Mouse (Mus musculus) left cerebral cortex, adult 9 months (tissue): ENCODE data around the gene Oxct1.
A peak's percentile ranks its signal among the peaks of the same experiment; 100 is the strongest.

Experiments used
- DNase-seq, 2 experiments: peaks; one replicate each; pipeline ENCODE4 v3.0.0; 2022; ENCODE audit warnings: low spot score in 2 of 2

Oxct1 gene

GRCm38 (mm10) chr15:4028411-4028700 is 2.2 kb downstream of the Oxct1 start:
- no peak for DNase-seq

DNA sequence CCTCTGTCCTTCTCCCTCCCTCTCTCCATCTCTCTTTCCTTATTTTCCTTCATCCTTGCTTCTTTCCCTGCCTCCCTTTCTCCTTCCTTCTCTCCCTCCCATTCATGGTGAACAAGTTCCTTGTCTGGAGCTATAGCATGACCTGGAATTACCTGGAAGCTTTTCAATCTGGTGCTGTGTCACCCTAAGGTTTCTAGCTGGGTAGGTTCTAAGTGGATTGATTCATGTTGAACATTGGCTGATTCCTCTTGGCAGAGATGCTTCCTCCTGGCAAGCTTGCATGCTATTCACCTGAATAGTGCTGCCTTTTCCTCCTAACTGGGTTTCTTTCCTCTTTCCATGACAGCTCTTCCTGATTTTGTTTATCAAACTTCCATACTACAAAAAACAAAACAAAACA is 2.8 kb downstream of the Oxct1 start:
- no peak for DNase-seq

DNA sequence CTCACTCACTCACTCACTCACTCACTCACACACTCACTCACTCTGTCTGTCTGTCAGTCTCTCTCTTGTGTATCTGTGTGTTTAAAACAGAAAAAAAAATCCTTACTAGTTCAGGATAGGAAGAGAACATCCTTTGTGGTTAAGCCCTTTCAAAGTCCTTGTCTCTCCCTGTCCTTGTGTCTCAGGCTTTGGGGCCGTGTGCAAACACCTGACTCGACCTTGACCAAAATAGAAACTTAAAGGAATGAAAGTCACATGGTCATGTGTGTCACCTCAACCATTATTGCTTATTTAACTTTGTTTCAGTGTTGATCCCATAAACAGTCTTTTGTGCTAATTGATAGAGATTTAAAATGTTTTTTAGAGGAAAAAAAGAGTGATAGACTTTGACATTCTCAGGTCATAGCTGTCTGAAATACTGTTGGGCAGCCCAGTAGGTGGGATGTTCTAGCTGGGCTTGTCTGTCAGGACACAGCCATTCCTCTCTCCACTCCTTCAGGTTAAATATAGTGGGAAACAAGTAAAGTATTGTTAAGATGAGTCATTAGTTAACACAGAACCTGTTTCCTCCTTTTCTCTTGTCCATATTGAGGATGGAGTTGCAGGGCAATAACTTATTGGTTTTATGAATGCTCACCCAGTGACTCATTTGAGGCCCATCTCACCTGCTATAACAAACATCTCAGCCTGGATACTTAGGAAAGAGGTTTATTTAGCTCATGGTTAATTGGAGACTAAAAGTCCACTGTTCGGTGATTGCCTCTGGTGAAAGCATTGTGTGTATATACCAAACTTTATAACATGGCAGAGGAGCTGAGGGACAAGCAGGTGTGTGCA is 7.2 kb downstream of the Oxct1 start:
- no peak for DNase-seq

- DNase-seq: no peak
These were observed 16.2 kb downstream of the Oxct1 start for GRCm38 (mm10) chr15:4042423-4042822.

DNA sequence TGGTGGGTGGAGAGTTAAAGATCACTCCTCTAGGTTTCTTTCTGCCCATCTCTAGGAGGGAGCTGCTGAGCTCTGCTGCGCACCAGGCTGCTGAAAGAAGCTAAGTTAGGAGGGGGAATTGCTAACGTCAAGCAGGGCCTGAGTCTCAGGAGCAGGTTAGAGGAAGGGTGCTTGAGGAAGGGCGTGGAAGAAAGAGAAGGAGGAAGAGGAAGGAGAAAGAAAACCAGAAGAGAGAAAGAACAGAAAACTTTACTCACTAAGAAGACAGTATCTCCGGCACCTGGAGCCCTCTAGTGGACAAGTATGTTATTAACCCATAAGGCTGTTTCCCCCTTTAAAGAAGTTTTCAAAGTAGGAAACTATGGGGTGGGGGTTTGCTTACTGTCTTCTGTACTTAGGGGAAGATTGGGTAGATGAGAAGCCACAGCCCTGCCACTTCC is 16.9 kb downstream of the Oxct1 start:
- DNase-seq: no peak

- DNase-seq: peak in 1 of 2 experiments; percentile 47
These were observed 30.4 kb downstream of the Oxct1 start for GRCm38 (mm10) chr15:4056627-4057026.

GRCm38 (mm10) chr15:4063574-4063973 is 37.4 kb downstream of the Oxct1 start:
- peak in 1 of 2 experiments; percentile 52 for DNase-seq

DNA sequence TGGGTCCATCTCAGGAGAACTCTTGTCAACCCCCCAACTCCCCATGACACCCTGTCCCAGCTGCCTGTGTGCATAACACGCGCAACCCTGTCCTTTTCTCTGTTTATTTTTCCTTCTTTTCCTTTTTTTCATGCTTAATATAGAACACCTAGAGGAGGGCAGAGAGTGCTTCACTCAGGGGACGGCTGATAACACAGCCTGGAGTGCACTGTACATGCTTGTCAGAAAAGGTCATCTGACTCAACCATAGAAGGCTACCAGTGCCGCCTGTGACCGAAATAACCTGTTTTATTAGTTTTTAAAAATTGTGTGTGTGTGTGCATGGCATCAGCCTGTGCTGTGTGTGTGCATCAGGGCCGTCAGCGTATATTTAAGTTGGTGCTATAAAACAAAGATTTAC is 37.8 kb downstream of the Oxct1 start:
- DNase-seq: no peak

DNA sequence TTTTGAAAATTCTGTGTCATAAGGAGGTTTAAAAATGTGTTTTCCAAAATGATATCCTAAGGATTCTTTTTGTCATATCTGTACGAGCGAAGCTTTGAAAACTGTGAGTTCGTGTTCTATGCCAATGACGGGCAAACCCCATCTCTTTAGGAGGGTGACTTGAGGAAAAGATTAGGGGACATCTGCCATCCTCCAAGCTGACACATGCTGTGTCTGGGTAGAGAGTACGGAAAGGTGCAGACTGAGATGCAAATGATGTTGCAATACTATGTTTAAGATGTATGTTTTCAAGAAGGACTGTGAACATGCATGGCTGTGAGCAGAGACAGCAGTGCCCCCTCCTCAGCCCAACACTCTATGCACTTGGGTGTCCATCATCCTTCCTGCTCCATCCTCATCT is 38.5 kb downstream of the Oxct1 start:
- no peak for DNase-seq

DNA sequence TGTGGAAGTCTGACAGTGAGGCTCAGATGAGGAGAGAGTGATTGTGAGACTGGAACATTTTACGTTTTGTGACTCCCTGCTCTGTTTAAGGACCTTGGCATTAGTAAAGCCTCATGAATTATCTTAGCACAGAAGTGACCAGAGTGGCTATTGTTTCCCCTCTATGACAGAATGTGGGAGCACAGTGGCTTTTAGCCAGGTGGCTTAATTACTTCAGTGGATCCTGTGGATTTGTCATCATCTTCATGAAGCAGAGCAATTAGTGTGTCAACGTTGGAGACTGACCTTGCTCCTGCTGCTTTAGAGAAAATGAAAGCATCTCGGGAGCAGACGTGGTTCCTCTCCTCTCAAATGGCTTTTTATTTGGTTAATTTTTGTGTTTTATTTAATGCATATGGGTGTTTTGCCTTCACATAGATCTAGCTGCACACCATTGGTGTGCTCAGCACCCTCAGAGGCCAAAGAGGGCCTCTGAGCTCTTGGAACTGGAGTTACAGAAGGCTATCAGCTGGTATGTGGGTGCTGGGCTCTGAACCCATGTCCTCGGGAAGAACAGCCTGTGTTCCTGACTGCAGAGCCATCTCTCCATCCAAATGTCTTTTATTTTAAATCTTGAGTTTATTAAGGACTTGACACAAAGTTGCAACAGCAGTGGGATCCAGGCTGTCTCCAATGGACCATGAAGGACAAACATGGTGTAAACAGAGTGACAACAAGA is 41.2 kb downstream of the Oxct1 start:
- DNase-seq: no peak

DNA sequence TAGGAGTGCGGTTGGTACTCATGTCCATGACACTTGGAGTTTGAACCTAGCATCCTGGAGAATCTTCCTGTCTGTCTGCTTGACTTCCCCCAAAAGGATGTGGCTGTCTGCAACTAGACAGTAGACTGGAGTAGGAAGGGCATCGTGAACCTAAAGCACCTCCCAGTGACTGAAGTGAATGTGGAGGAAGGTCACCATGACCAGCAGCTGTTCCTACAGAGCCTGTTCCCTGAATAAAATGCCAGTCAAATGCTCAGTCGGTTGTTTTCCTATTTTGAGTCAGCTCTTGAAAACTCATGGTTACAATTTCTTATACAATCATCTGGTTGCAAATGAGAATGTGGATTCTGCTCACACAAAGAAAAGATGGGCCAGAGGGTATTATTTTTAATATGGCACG is 51.8 kb downstream of the Oxct1 start:
- DNase-seq: no peak

- DNase-seq: no peak
These were observed 52.6 kb downstream of the Oxct1 start for GRCm38 (mm10) chr15:4078785-4079184.

DNA sequence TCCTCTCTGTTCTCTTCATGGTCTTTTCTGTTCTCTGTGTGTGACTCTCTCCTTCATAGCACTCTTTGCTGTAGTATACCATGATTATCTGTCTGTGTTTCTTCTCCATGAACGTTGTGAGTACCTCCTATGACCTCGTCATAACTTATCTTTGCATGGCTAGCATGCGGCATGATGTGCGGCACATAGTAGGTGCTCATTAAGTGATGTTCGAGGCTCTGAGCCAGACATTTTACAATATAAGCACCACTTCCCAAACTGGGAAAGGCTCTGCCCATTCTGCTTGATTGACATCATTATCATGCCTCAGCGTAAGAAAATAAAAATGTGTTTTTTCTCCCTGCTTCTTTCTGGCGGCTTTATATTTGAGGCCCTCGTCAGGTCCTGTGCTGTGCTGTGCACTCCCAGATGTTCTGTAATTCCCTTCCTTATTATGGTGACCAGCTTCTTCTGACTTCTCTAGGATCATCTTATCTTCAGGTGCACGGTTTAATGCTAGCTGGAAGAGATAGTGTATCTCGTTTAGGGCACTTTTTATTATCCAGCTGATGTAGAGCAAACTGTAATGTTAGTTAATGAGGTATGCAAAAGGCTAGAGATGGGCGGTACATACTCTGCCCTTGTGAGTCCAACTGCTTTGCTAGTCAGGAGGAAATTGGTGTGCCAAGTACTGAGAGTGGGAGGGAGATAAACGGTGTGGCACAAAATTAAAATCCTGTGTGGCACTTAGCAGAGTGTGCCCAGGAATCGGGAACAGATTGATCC is 53.4 kb downstream of the Oxct1 start:
- DNase-seq: no peak

DNA sequence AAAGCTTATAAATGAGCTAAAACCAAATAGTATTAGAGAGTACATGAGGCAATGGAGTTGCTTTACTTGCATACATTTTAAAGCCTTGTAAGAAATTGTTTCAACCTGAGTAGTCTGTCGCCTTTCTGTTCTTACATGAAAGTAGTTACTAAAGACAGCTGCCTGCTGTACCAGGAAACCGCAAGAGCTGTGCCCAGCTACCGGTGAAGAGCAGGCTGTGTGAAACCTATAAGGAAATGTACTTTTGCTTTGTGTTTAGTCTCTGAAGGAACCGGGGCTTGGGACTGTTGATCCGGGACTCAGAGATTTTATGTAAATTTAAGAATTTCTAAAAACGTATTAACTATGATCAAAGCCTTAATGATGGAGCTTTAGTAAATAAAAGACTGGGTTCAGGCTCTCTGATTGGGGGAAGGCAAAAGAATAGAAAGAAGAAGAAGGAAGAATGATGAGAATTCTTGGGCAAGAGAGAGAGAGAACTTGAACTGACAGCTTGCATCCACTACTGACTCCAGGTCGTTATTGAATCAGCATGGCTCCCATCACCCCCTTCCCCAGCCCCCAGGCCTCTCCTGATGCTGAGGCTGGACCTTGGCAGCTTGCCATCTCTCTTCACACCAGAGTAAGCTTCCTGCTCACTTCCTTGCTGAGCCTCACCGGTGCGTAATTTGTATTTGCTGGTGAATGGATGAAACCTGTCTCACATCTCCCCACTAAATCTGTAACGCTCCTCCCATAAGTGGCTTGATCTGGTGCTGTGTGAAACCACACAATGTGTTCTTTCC is 59.6 kb downstream of the Oxct1 start:
- no peak for DNase-seq

DNA sequence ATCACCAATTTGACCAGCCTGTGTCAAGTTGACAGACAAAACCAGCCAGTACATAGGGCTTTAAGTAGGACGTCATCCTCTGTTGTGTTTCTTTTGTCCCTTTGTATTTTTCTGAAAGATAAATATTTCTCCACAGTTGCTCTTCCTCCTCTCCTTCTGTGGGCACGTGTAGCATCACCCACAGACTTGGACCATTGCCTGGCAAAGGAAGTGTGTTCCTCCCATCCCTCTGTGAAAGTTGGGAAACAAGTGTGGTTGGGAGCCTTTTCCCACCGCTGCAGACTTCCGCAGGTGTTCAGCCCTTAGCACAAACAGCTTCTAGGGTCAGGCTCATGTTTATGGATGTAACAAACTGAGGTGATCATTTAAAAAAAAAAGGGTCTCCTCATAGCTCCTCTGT is 61.3 kb downstream of the Oxct1 start:
- peak in 1 of 2 experiments; percentile 43 for DNase-seq

DNA sequence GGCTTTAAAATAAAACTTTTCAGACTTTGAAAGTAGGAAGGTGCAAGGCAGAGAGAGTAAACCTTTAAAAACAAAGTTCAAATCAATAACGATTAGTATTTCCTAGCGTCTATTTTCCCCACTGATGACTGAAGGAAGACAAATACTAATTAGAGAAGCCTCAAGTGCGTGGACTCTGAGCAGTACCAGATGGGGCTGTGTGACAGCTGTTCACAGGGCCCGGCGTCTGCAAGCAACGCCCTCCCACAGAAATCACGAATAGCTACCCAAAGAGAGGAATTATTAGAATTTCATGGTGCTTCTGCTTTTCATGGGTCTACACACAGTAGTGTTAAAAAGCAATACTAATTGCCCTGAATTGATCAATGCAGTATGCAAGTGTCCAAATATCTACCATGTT is 61.7 kb downstream of the Oxct1 start:
- DNase-seq: peak in 1 of 2 experiments; percentile 40

- DNase-seq: no peak
These were observed 64.4 kb downstream of the Oxct1 start for GRCm38 (mm10) chr15:4090601-4091000.

DNA sequence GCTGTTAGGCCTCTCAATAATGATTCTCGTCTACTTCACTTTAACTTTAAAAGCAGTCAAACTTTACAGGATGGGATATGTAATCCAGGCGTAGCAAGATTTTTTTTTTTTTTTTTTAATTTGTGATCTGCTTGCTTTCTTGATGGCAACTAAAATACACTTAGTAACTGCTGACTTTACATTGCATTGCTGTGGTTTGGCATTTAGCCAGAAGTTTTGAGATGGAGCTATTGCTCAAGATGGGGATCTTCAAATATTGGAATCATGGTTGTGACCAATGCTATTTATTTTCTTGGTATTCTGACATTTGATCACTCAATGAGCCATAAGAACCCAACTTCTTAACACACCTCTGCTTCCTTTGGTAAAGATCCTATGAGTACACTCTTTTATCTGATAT is 66.4 kb downstream of the Oxct1 start:
- DNase-seq: no peak

DNA sequence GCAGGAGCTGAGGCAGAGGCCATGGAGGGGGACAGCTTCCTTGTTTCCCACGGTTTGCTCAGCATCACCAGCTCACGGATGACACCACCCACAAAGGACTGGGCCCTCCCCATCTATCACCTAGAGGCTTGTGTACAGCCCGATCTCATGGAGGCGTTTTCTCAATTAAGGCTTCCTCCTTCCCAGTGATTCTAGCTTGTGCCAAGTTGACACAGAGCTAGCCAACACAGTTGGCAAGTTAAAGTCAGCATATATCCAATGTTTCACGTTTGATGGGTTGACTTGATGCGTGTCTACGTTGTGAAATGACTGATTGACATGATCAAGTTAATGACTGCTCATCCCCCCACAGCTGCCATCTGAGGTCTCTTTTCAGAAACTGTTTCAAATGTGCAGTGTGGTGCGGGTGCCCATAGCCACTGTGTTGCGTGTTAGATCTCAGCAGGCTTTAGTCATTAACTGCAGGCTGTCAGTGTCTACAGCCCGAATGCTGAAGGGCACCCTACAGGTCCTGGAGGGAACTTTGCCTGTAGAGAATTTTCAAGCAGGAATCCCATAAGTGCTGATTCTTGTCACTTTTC is 74.2 kb downstream of the Oxct1 start:
- DNase-seq: no peak

GRCm38 (mm10) chr15:4101025-4101424 is 74.8 kb downstream of the Oxct1 start:
- DNase-seq: peak in 1 of 2 experiments; percentile 42

DNA sequence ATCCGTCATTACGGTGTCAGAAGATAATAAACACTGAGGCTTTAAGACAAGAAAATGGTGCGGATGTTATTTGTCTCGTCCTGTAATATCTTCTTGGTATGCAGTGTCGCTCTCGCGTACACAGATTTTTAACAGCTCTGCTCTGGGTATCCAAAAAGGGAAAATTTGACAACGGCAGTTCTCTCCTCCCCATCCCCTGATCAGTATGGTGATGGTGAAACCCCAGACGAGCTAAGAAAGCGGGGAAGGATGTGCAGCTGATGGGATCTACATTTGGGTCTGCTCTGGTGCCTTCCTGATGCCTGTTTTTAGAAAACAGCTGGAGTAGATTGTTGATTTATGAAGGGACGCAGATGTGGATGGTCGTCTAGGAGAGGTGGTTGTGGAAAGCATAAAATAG is 78.1 kb downstream of the Oxct1 start:
- DNase-seq: no peak
